Mouse (Mus musculus): ENCODE results near the gene Ehmt1. TPM values are rescaled to one million over a fixed set of nuclear protein-coding genes. Genes with fewer than 3 reads are reported as not detected.
A peak's percentile ranks its signal among the peaks of the same experiment; 100 is the strongest.
"Not testable (repeated sequence)": the region's sequence is repeated elsewhere in the genome, so short reads cannot be mapped to it uniquely, and the experiment has no call there.

Ehmt1 gene
- polyA plus RNA-seq (2016; fragmentation: Nextera tagmentation; extraction: Ambion mirVana): 136 and 141 TPM in 2 replicates

DNA sequence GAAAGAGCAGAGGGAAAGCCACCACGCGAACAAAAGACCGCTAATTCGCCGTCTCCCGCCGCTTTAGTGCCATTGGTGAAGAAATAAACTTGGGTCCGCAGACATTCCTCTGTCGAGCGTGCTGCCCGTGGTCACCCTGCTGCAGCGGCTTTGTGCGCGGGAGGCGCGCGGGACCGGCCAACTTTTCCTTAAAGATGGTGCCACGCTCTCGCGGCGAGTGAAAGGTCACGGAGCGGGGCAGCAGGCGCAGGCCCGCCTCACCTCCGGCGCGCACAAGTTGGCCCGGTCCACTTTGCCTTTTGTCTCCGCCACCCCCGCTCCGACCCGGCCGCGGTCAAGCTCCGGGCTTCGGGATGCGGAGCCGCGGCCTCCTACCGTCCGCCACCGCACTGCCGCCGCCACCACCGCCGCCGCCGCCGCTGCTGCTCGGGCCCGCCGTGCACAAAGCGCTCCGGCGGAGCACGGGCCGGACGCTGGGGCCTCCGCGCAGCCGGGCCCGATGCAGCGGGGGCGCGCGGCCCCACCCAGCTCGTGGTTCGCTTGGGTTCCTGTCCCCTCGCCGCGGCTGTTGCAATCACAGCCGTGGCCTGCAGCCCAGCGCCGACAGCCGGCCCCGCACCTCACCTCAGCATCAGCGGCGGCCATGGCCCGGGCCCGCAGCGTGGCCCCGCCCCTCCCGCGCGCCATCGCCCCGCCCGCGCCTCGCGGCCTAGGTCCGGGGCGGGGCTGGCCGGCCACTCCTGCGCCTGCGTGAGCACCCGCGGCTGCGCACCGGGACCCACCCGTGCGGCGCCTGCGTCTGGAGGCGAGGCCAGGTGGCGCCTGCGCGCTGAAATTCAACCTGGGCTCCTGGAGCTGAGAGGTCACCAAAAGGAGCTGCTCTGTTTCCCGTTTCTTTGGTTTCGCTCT lies at the start of gene Ehmt1:
Gene Ehmt1, minus strand, starts transcription at position 685 of the 909 bp plus-strand sequence.
- Histone ChIP-seq H3K4me3 (peak within 1 kb of the TSS; percentile 98), H3K9me3 (no peaks in the 10 kb centered on the region), H3K36me3 (no peaks in the 10 kb centered on the region), H3K27ac (replicated peaks) (peak within 1 kb of the TSS; percentile 98), H3K27me3 (no peaks in the 10 kb centered on the region), H3K9ac (replicated peaks) (peak within 1 kb of the TSS; percentile 99), H3K4me1 (peaks cover 10% of the 10 kb centered on the region), H3K4me2 (replicated peaks) (peak within 1 kb of the TSS; percentile 61)
- peak; percentile 98 for ATAC-seq (ENCODE audit: low FRiP score, low read depth)
- under 1% methylated on average over 106 of the region's 112 CpGs for WGBS

DNA sequence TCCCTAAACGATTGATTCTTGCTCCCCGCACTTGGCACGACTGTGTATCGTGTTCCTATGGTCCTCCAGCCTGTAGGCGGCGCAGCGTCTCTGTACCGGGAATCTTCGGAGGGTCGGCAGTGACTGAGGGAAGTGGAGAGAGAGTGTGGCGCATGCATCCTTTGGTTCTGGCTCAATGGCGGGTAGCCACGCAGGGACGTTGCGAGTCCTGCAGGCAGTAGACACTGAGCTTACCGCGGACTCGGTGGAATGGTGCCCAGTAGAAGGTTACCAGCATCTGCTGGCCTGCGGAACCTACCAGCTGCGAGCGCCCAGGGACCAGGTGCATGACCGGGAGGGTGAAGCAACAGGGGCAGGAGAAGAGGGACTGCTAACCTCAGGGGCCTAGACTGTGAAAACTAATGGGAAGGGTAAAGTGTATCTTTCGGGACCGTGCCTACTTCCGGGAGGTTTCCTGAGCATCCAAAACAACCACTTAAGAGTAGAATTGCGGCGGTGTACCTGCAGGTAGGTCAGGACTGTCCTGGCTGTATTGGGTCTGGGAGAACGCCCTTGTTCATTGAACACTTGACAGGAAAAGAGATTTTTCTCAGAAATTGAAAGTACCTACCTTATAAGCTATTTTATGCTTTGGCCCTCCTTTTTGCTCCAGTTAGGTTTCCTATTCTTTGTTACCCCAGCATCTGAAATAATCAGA lies 43.0 kb upstream of the Ehmt1 start, which contains the start of gene Dph7:
Gene Dph7, plus strand, starts transcription at position 97 of the 697 bp plus-strand sequence.
- H3K36me3 ChIP-seq: peaks cover 48% of the 10 kb centered on the region
- no peaks in the 10 kb centered on the region for H3K9me3 ChIP-seq
- peak; percentile 91 for ATAC-seq (ENCODE audit: low FRiP score, low read depth)
- H3K4me2 ChIP-seq (replicated peaks): peak within 1 kb of the TSS; percentile 79
- 1% methylated on average over 28 of the region's 28 CpGs for WGBS
- H3K27ac ChIP-seq (replicated peaks): peak within 1 kb of the TSS; percentile 42; the same call in 1 of the 2 replicates
- no peaks in the 10 kb centered on the region for H3K27me3 ChIP-seq
- peak within 1 kb of the TSS; percentile 86 for H3K4me3 ChIP-seq
- peaks cover 12% of the 10 kb centered on the region for H3K4me1 ChIP-seq
- H3K9ac ChIP-seq (replicated peaks): peak within 1 kb of the TSS; percentile 92

DNA sequence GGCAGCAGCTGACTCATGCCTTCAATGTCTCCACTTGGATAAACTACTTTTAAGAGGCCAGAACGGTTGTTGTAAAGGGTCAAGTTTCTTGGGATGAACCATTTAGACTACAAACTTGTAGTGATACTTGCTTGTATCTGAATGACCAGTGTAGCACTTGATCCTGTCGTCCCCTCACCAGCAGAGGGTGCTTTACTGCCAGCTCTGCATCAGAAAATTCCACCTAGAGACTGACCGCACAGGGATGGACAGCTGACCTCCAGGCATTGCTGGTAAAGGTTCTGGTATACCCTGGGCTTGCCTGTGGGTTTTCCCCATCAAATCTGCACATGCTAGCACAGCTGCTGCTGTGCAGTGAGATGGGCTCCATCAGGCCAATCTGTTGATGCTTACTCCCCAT lies 41.5 kb upstream of the Ehmt1 start:
- Histone ChIP-seq H3K9ac (replicated peaks) (no peak overlapping the region), H3K27me3 (no peaks in the 10 kb centered on the region), H3K27ac (replicated peaks) (no peak overlapping the region), H3K36me3 (peaks cover 49% of the 10 kb centered on the region), H3K4me3 (no peak overlapping the region), H3K4me2 (replicated peaks) (no peak overlapping the region), H3K4me1 (peaks cover 12% of the 10 kb centered on the region), H3K9me3 (no peaks in the 10 kb centered on the region)
- no peak for ATAC-seq (ENCODE audit: low FRiP score, low read depth)
- WGBS: 43% methylated on average over 3 of the region's 3 CpGs

DNA sequence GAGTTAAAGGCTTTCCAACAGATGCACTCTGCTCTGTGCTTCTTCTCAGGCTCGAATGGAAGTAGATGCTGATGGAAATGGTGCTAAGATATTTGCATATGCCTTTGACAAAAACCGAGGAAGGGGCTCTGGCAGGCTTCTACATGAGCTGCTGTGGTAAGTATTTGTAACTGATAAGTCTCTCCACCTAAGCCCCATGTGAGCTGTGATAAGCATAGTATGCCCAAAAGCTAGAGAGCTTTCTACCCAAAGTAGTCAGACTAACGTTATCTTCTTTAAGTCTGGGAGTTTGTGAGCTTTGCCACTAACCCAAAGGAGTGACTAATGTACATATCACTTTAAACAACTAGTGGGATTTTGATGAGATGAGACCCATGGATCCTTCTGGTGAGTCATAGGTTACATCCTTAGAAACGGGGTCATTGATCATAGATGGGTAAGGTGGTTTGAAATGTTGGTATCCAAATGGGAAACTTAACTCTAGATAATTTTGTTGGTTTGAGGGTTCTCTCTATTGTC lies 33.2 kb upstream of the Ehmt1 start:
- Histone ChIP-seq H3K27me3 (no peaks in the 10 kb centered on the region), H3K4me2 (replicated peaks) (no peak overlapping the region), H3K27ac (replicated peaks) (no peak overlapping the region), H3K4me1 (peaks cover 20% of the 10 kb centered on the region), H3K4me3 (no peak overlapping the region), H3K9me3 (no peaks in the 10 kb centered on the region), H3K36me3 (peaks cover 57% of the 10 kb centered on the region), H3K9ac (replicated peaks) (no peak overlapping the region)
- 87% methylated on average over 4 of the region's 4 CpGs for WGBS
- ATAC-seq (ENCODE audit: low FRiP score, low read depth): no peak

DNA sequence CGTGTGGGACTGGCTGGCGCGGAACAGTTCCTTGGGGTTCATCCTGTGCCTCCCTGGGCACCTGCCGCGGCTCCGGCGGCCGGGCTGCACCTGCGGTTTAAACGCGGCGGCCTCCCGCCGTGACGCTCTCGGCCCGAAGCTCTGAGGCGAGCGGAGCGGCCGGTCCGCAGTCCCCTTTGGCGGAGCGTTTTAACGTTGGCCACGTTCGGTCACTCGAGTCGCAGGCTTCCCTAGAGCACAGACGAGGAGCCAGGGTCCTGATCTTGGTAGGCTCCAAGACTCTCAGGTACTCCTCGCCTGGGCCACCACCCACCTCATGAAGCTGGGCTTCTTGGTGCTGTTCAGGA lies 30.7 kb upstream of the Ehmt1 start:
- peak; percentile 3; the same call in 1 of the 2 replicates for ATAC-seq (ENCODE audit: low FRiP score, low read depth)
- Histone ChIP-seq H3K27ac (replicated peaks) (peak overlapping the region; percentile 64), H3K4me1 (peaks cover 20% of the 10 kb centered on the region), H3K4me3 (peak overlapping the region; percentile 89), H3K4me2 (replicated peaks) (peak overlapping the region; percentile 94), H3K9me3 (no peaks in the 10 kb centered on the region), H3K27me3 (no peaks in the 10 kb centered on the region), H3K9ac (replicated peaks) (peak overlapping the region; percentile 94), H3K36me3 (peaks cover 36% of the 10 kb centered on the region)
- 0% methylated on average over 31 of the region's 31 CpGs for WGBS

DNA sequence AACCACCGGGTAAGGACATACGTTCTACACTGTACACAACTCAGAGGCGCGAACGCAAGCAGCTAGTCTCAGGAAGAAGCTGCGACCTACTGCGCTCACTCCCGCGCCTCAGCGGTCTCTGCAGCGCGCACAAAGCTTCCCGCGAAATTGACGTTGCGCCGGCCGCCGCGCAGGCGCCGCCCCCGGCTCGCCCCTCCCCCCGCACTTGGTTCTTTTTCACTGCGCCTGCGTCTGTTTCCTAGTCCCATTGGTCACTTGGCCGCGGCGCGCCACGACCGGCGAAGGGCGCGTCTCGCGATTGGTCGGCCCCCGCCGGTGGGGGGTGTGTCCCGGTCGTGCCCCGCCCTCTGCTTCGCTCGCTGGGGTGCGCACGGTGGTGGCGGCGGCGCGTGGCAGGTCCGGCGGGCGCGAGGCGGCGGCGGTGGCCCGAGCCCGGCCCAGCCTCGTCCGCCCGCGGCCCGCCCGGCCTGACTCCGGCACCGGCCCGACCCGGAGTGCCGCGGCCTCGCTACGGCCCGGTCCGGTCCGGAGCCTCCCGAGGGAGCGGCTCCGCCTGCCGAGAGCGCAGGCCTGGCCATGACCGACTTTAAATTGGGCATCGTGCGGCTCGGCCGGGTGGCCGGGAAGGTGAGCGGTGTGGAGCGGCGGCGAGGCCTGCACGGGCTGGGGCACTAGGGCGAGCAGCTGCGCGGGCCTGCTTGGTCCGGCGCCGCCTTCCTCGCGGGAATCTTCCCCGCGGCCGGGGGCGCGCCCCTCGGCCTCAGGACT lies 30.2 kb upstream of the Ehmt1 start, which contains the start of gene Zmynd19:
Gene Zmynd19, plus strand, starts transcription at position 372 of the 768 bp plus-strand sequence.
- no peaks in the 10 kb centered on the region for H3K27me3 ChIP-seq
- peak within 1 kb of the TSS; percentile 89 for H3K4me3 ChIP-seq
- peak within 1 kb of the TSS; percentile 94 for H3K9ac ChIP-seq (replicated peaks)
- ATAC-seq (ENCODE audit: low FRiP score, low read depth): peak; percentile 99
- WGBS: under 1% methylated on average over 108 of the region's 108 CpGs
- peak within 1 kb of the TSS; percentile 69 for H3K27ac ChIP-seq (replicated peaks)
- H3K4me2 ChIP-seq (replicated peaks): peak within 1 kb of the TSS; percentile 94
- peaks cover 31% of the 10 kb centered on the region for H3K36me3 ChIP-seq
- peaks cover 16% of the 10 kb centered on the region for H3K4me1 ChIP-seq
- H3K9me3 ChIP-seq: no peaks in the 10 kb centered on the region

DNA sequence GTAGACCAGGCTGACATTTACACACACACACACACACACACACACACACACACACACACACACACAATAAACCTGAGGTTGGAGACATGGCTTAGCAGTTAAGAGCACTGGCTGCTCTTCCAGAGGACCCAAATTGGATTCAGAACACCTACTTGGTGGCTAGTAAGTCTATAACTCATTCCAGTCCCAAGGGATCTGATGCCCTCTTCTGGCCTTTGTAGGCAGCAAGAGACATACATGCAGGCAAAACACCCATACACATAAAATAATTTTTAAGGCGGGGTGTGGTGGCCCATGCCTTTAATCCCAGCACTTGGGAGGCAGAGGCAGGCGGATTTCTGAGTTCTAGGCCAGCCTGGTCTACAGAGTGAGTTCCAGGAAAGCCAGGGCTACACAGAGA lies 24.9 kb upstream of the Ehmt1 start:
- not testable (repeated sequence) for H3K27me3 ChIP-seq; H3K9me3 ChIP-seq; H3K4me1 ChIP-seq; H3K4me2 ChIP-seq (replicated peaks); H3K27ac ChIP-seq (replicated peaks); H3K4me3 ChIP-seq; H3K36me3 ChIP-seq; H3K9ac ChIP-seq (replicated peaks); ATAC-seq (ENCODE audit: low FRiP score, low read depth)
- WGBS: 42% methylated on average over 2 of the region's 2 CpGs

DNA sequence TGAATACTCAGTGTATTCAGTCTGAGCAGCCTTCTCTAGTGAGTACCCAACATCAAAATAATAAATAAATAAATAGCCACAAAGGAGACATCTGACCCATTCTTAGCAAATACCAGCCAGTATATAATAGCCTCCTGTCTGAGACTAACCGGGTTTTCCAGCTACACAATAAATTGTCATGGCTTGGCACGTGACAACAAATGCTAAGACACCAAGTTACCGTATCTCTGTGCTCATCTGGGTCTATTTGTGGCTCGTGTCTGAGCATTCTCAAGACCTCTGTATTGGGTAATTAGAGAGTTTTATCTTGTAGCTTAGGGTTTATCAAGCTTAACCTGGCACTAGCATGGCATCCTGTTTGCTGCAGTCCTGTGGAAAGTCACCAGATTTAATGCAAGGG lies 22.7 kb upstream of the Ehmt1 start:
- Histone ChIP-seq H3K27me3 (no peaks in the 10 kb centered on the region), H3K4me2 (replicated peaks) (no peak overlapping the region), H3K9ac (replicated peaks) (no peak overlapping the region), H3K4me1 (no peaks in the 10 kb centered on the region), H3K9me3 (no peaks in the 10 kb centered on the region), H3K4me3 (no peak overlapping the region), H3K36me3 (no peaks in the 10 kb centered on the region), H3K27ac (replicated peaks) (no peak overlapping the region)
- 81% methylated on average over 4 of the region's 4 CpGs for WGBS
- ATAC-seq (ENCODE audit: low FRiP score, low read depth): no peak

DNA sequence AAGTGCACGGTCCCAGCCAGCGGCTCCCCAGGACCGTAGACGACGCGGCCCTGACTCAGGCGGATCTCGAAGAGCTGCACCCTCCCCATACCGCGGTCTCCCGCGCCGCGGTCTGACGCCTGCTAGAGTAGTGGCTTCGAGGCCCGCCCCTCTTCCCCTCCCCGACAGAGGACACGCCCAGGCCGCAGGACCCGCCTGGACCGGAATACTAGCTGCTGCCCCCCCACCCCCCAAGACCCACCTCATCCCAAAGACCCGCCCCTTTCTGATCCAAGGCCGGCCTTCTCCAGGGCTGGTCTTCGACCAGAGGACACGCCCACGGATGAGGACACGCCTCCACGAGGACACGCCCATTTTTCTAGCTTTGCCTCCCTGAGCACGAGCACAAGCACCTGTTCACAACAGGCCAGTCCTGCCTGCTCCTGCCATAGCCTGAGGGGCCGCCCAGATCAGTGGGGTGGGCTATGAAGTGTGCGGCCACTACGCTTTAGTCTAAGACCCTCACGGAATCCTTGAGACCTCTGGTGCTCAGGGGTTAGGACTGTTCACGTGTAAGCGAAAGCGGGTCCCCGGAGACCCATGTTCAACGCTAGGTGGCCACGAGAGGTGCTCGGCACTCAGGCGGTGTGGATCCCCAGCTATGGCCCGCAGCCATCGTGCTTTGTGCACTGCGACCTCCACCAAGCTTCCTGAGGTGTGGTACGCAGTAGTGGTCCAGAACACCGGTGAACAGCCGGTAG lies 15.8 kb upstream of the Ehmt1 start, which contains the start of gene Arrdc1:
Gene Arrdc1, minus strand, starts transcription at position 196 of the 740 bp plus-strand sequence.
- H3K4me2 ChIP-seq (replicated peaks): peak within 1 kb of the TSS; percentile 93
- ATAC-seq (ENCODE audit: low FRiP score, low read depth): peak; percentile 91
- whole genome bisulfite sequencing: under 1% methylated on average over 49 of the region's 49 CpGs

DNA sequence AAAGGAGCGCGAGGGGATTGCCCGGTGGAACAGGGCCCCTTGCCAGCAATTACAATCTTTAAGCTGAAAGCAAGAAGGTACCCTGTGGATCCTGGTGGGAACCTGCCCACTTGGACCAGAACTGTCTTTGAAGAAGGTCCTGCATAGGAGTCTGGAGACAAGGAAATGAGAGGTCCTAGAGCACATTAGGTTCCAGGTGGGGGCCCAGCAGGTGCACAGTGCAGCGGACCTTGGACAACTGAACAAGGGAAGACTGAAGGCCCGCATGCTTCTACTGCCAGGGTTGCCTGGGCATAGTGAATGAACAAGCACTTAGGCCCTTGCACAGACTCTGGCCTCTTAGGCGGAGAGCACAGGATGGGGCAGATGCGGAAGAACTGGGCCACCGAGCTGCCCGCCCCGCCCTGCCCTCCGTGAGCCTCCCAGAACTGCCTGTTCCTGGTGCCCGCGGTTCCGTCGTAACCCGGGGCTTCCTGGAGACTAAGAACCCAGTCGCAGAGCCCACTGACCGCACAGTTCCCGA lies 15.1 kb upstream of the Ehmt1 start:
- peaks cover 25% of the 10 kb centered on the region for H3K27me3 ChIP-seq
- peak; percentile 67 for ATAC-seq (ENCODE audit: low FRiP score, low read depth)
- peak overlapping the region; percentile 65 for H3K9ac ChIP-seq (replicated peaks)
- H3K4me1 ChIP-seq: peaks cover 14% of the 10 kb centered on the region
- H3K27ac ChIP-seq (replicated peaks): no peak overlapping the region
- H3K9me3 ChIP-seq: no peaks in the 10 kb centered on the region
- peak overlapping the region; percentile 93 for H3K4me2 ChIP-seq (replicated peaks)
- peak overlapping the region; percentile 57 for H3K4me3 ChIP-seq
- H3K36me3 ChIP-seq: no peaks in the 10 kb centered on the region
- WGBS: 6% methylated on average over 19 of the region's 19 CpGs

More for the DNA sequence above, 15.8 kb upstream of the Ehmt1 start, which contains the start of gene Arrdc1:
- Histone ChIP-seq H3K27ac (replicated peaks) (no peak within 1 kb of the TSS), H3K36me3 (no peaks in the 10 kb centered on the region), H3K4me3 (peak within 1 kb of the TSS; percentile 57), H3K27me3 (peaks cover 25% of the 10 kb centered on the region), H3K9ac (replicated peaks) (peak within 1 kb of the TSS; percentile 65), H3K4me1 (peaks cover 14% of the 10 kb centered on the region), H3K9me3 (no peaks in the 10 kb centered on the region)
